ENCODE assay signal across 8 mouse cellular contexts in the genomic region with DNA sequence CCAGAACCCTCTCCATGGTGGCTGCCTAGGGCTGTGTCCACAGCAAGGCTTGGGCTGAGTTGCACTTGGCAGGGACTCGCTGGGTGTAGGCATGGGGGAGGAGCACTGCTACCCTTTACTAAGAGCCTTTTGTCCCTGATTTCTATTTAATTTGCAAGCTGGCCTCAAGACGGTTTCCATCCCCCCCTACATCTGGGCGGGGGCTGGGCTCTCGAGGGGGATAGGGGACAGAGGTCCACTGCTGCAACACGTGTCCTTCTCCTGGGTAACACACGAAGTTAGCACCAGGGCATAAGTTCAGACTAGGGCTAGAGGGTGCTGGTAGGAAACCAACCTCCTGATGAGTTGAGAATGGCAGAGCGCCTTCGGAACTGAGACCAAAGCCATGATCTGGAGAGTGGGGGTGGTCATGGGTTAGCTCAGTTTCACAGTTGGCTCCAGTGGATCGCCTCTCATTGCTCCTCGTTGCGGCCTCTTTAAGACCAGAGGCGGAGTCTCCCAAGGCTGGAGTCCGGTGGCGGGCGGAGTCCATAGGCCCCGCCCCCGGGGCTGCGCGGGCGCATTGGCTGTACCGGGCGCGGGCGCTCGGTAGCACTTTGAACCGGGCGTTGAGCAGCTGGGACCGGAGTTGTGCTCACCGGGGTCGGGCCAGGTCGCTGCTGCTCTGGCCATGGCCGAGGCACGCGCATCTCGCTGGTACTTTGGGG. TPM values are rescaled to one million over a fixed set of nuclear protein-coding genes. Genes with fewer than 3 reads are reported as not detected.
DNase-seq lines count a peak whose midpoint lies in the region; ATAC-seq and TF ChIP-seq lines count a peak whose summit lies in the region.

A gene (plus strand): TSS at position 524 of the 707 bp plus-strand sequence.

- peaks cover 7% of the 10 kb centered on the region; the same call in 1 of the 2 replicates for H3K36me3 ChIP-seq in embryonic facial prominence, embryonic 11.5 days (replicated peaks; ENCODE audit: control insufficient read depth, insufficient read depth, low read depth, low read length)
- H3K36me3 ChIP-seq in intestine, postnatal 0 days (ENCODE audit: control insufficient read depth, insufficient read depth): peaks cover 48% of the 10 kb centered on the region
- H3K36me3 ChIP-seq in midbrain, embryonic 10.5 days: peaks cover 60% of the 10 kb centered on the region

- H3K9me3 ChIP-seq in embryonic facial prominence, embryonic 11.5 days (replicated peaks; ENCODE audit: control insufficient read depth, low read length): no peaks in the 10 kb centered on the region
- H3K9me3 ChIP-seq in intestine, postnatal 0 days (ENCODE audit: control insufficient read depth): no peaks in the 10 kb centered on the region
- no peaks in the 10 kb centered on the region for H3K9me3 ChIP-seq in midbrain, embryonic 10.5 days (replicated peaks)

- H3K9ac ChIP-seq in embryonic facial prominence, embryonic 11.5 days (replicated peaks; ENCODE audit: low read length): peak within 1 kb of the TSS; percentile 83
- peak within 1 kb of the TSS; percentile 83 for H3K9ac ChIP-seq in intestine, postnatal 0 days (ENCODE audit: low read depth, low read length)

- peak within 1 kb of the TSS; percentile 72 for H3K27ac ChIP-seq in embryonic facial prominence, embryonic 11.5 days (replicated peaks; ENCODE audit: low read depth, low read length)
- H3K27ac ChIP-seq in intestine, postnatal 0 days (ENCODE audit: low read depth, low read length): peak within 1 kb of the TSS; percentile 94
- peak within 1 kb of the TSS; percentile 91 for H3K27ac ChIP-seq in midbrain, embryonic 10.5 days (replicated peaks)

- WGBS in embryonic facial prominence, embryonic 11.5 days: under 1% methylated on average over 35 of the region's 35 CpGs
- WGBS in intestine, postnatal 0 days: under 1% methylated on average over 35 of the region's 35 CpGs
- WGBS in midbrain, embryonic 10.5 days: under 1% methylated on average over 35 of the region's 35 CpGs

- no peaks in the 10 kb centered on the region for H3K27me3 ChIP-seq in embryonic facial prominence, embryonic 11.5 days (ENCODE audit: control insufficient read depth, insufficient read depth, low read length)
- H3K27me3 ChIP-seq in intestine, postnatal 0 days (replicated peaks; ENCODE audit: control insufficient read depth, insufficient read depth, low read length): no peaks in the 10 kb centered on the region
- no peaks in the 10 kb centered on the region for H3K27me3 ChIP-seq in midbrain, embryonic 10.5 days (ENCODE audit: low read depth, poor library complexity, severe bottlenecking)

- H3K4me2 ChIP-seq in embryonic facial prominence, embryonic 11.5 days (ENCODE audit: low read depth, low read length): peak within 1 kb of the TSS; percentile 88
- H3K4me2 ChIP-seq in intestine, postnatal 0 days (replicated peaks; ENCODE audit: low read depth): peak within 1 kb of the TSS; percentile 97

- DNase-seq in adrenal gland, postnatal 25 days: peak; percentile 90
- peak; percentile 95 for DNase-seq in embryonic facial prominence, embryonic 11.5 days (ENCODE audit: low spot score)
- peak; percentile 85 to 88 for DNase-seq in left cerebral cortex, postnatal 36 days (ENCODE audit: low spot score in 2 of 2)
- peak; percentile 89 for DNase-seq in midbrain, embryonic 10.5 days (ENCODE audit: low spot score)
- DNase-seq in right cerebral cortex, postnatal 4 days: peak; percentile 80
- DNase-seq in yolk sac, embryonic 10.5 days (ENCODE audit: low spot score): peak; percentile 93

- intact Hi-C loops in left cerebral cortex, postnatal 36 days (cut with DNase I): no loop called here

- peak within 1 kb of the TSS; percentile 94 for H3K4me3 ChIP-seq in embryonic facial prominence, embryonic 11.5 days (ENCODE audit: low read depth, low read length)
- peak within 1 kb of the TSS; percentile 92 for H3K4me3 ChIP-seq in intestine, postnatal 0 days (ENCODE audit: low read depth, low read length)
- peak within 1 kb of the TSS; percentile 93 for H3K4me3 ChIP-seq in midbrain, embryonic 10.5 days

- ATAC-seq in embryonic facial prominence, embryonic 11.5 days (replicated peaks; ENCODE audit: insufficient number of reproducible peaks, low FRiP score, low TSS enrichment, low read depth): peak; percentile 80
- peak; percentile 71 for ATAC-seq in granulocyte monocyte progenitor cell, adult 5-6 weeks (replicated peaks; ENCODE audit: poor library complexity, severe bottlenecking)
- ATAC-seq in intestine, postnatal 0 days: peak; percentile 76

- TF ChIP-seq CTCF in intestine, postnatal 0 days (IDR thresholded peaks at IDR 0.05; ENCODE audit: low read depth): no peak

- peaks cover 3% of the 10 kb centered on the region for H3K4me1 ChIP-seq in embryonic facial prominence, embryonic 11.5 days (ENCODE audit: control insufficient read depth, insufficient read depth, low read length)
- H3K4me1 ChIP-seq in intestine, postnatal 0 days (replicated peaks; ENCODE audit: control insufficient read depth, insufficient read depth, low read length): peaks cover 25% of the 10 kb centered on the region
- peaks cover 49% of the 10 kb centered on the region for H3K4me1 ChIP-seq in midbrain, embryonic 10.5 days

RNA-seq across cellular contexts. Expression of the gene that starts here (rescaled TPM):
- total RNA-seq in adrenal gland, postnatal 25 days (2021): 102 and 151 TPM in 2 replicates
- 46.9 and 53.6 TPM in 2 replicates for polyA plus RNA-seq in embryonic facial prominence, embryonic 11.5 days (2014; fragmentation: Nextera tagmentation; extraction: Ambion mirVana)
- 20.6 and 21.3 TPM in 2 replicates for total RNA-seq in granulocyte monocyte progenitor cell, adult 5-6 weeks (2014; fragmentation: Nextera tagmentation)
- 20.5 and 26.2 TPM in 2 replicates for total RNA-seq in granulocyte monocyte progenitor cell, adult 5-6 weeks (2017)
- polyA plus RNA-seq in intestine, postnatal 0 days (2015; fragmentation: Nextera tagmentation; extraction: Ambion mirVana): 139 and 143 TPM in 2 replicates
- total RNA-seq in left cerebral cortex, postnatal 36 days (2021): 10 to 100 TPM; 18.2 to 21.9 TPM
- 50.1 and 53.4 TPM in 2 replicates for polyA plus RNA-seq in midbrain, embryonic 10.5 days (2016; fragmentation: Nextera tagmentation; extraction: Ambion mirVana)

Comparison
In these comparisons a context has a peak if more than half of its experiments do, and no peak if none do; other contexts are left out.
1. Peak in every context shown above with its lines: DNase-seq, ATAC-seq, H3K4me3 ChIP-seq and H3K27ac ChIP-seq.